Mouse (Mus musculus): Measurements from ENCODE around the gene Ptprm.

- no peak for TF ChIP-seq CTCF (IDR thresholded peaks at IDR 0.05; ENCODE audit: borderline replicate concordance, insufficient read depth, low read depth, low read length)
- no peak for TF ChIP-seq POLR2A (IDR thresholded peaks at IDR 0.05; ENCODE audit: borderline replicate concordance, insufficient read depth, low read length)
Observed at GRCm38 (mm10) chr17:66665791-66666190, 688.5 kb downstream of the Ptprm start.

Measured in cerebellum, adult 2 months (tissue).